Mouse (Mus musculus) CH12.LX (cell line): ENCODE data around the gene Noc3l.

Experiments used
- BHLHE40 ChIP-seq: IDR thresholded peaks from 2 replicates; pipeline ENCODE4 v1.6.1; 2011; ENCODE audit warnings: mild to moderate bottlenecking, low read depth, low read length, improper control_type of control experiment
- CTCF ChIP-seq, 2 experiments: IDR thresholded peaks in 1 of 2; conservative IDR thresholded peaks in 1 of 2; 2 replicates each; pipeline ENCODE4 v1.5.1; 2011 to 2012; ENCODE audit warnings: low read depth in 2 of 2, low read length in 2 of 2, improper control_type of control experiment in 1 of 2, inconsistent platforms in 1 of 2, mild to moderate bottlenecking in 1 of 2, moderate library complexity in 1 of 2
- ELF1 ChIP-seq: IDR thresholded peaks from 2 replicates; pipeline ENCODE4 v1.6.1; 2014; ENCODE audit warnings: low read depth, mild to moderate bottlenecking, inconsistent platforms, low read length, improper control_type of control experiment
- IRF4 ChIP-seq: IDR thresholded peaks from 2 replicates; pipeline ENCODE4 v1.6.1; 2014; ENCODE audit warnings: low read depth, mild to moderate bottlenecking, inconsistent platforms, low read length, improper control_type of control experiment
- MAX ChIP-seq: IDR thresholded peaks from 2 replicates; pipeline ENCODE4 v1.6.1; 2011; ENCODE audit warnings: low read length, improper control_type of control experiment
- MYC ChIP-seq: IDR thresholded peaks from 2 replicates; pipeline ENCODE4 v1.6.1; 2011; ENCODE audit warnings: low read depth, mild to moderate bottlenecking, improper control_type of control experiment, low read length
- POLR2A ChIP-seq: IDR thresholded peaks from 2 replicates; pipeline ENCODE4 v1.6.1; 2011; ENCODE audit warnings: low read depth, mild to moderate bottlenecking, improper control_type of control experiment, low read length

DNA sequence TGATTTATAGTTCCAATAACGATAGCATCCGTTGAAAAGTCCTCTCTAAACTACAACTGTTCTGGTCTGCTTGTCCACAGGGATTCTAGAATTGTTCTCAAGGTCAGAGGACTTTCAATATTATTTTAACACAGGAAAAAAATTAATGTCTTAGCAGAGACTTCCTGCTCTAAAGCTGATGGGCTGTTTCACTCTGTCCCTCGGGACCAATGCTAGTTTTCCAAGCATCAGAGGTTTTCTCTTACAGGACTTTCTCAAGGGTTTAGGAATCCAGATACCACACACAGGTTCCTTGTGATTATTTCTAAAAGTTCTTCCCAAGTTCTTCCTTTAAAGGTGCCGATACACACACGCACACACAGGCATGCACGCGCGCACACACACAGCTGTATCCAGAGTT lies 74.5 kb downstream of the Noc3l start:
- TF ChIP-seq CTCF (conservative IDR thresholded peaks at IDR 0.05 in 1 of 2, IDR thresholded peaks at IDR 0.05 in 1 of 2; ENCODE audit: low read depth in 2 of 2, low read length in 2 of 2) (no peak), MAX (no peak), MYC (no peak), IRF4 (no peak), BHLHE40 (no peak), ELF1 (no peak), POLR2A (no peak)
